7 mouse cellular contexts compared by ENCODE assay signal in genomic region chr12:32955037-32955436, GRCm38 (mm10). TPM values are rescaled to one million over a fixed set of nuclear protein-coding genes. Genes with fewer than 3 reads are reported as not detected.
DNase-seq lines count a peak whose midpoint lies in the region; ATAC-seq lines count a peak whose summit lies in the region.

No protein-coding gene starts in this region.

- H3K9ac ChIP-seq in lung, embryonic 16.5 days (ENCODE audit: low read length), result peak overlapping the region; percentile 88
- H3K9ac ChIP-seq in forebrain, embryonic 11.5 days (ENCODE audit: low read length), result peak overlapping the region; percentile 82
- H3K9ac ChIP-seq in limb, embryonic 13.5 days, result peak overlapping the region; percentile 89
- peak overlapping the region; percentile 76 for H3K9ac ChIP-seq in stomach, embryonic 14.5 days (replicated peaks; ENCODE audit: low read depth, low read length)

- H3K27ac ChIP-seq in lung, embryonic 16.5 days (ENCODE audit: low read length), result peak overlapping the region; percentile 99
- no peak overlapping the region for H3K27ac ChIP-seq in forebrain, embryonic 11.5 days (ENCODE audit: low read depth, low read length)
- H3K27ac ChIP-seq in limb, embryonic 13.5 days, result no peak overlapping the region
- no peak overlapping the region; the same call in 1 of the 2 replicates for H3K27ac ChIP-seq in stomach, embryonic 14.5 days (ENCODE audit: low read length)

- no peak for DNase-seq in lung, postnatal 25 days (ENCODE audit: low spot score)
- no peak for DNase-seq in forebrain, embryonic 11.5 days (ENCODE audit: low spot score)
- no peak for DNase-seq in adrenal gland, adult 2 months
- DNase-seq in cerebellum, postnatal 4 days (ENCODE audit: low spot score in 2 of 2), result no peak

- H3K4me1 ChIP-seq in lung, embryonic 16.5 days (replicated peaks; ENCODE audit: control insufficient read depth, insufficient read depth, low read length), result peaks cover 26% of the 10 kb centered on the region
- H3K4me1 ChIP-seq in forebrain, embryonic 11.5 days (replicated peaks; ENCODE audit: control insufficient read depth, insufficient read depth, low read length), result no peaks in the 10 kb centered on the region
- H3K4me1 ChIP-seq in limb, embryonic 13.5 days, result peaks cover 29% of the 10 kb centered on the region
- peaks cover 15% of the 10 kb centered on the region for H3K4me1 ChIP-seq in stomach, embryonic 14.5 days (ENCODE audit: control insufficient read depth, insufficient read depth, low read length)

- ATAC-seq in lung, embryonic 16.5 days (ENCODE audit: low read depth), result no peak
- ATAC-seq in forebrain, embryonic 11.5 days (replicated peaks; ENCODE audit: low FRiP score), result no peak
- no peak for ATAC-seq in limb, embryonic 13.5 days (ENCODE audit: low FRiP score, low read depth)
- no peak for ATAC-seq in stomach, embryonic 14.5 days (ENCODE audit: insufficient number of reproducible peaks, insufficient read depth, low FRiP score, low read depth)

- no peaks in the 10 kb centered on the region for H3K36me3 ChIP-seq in lung, embryonic 16.5 days (ENCODE audit: control insufficient read depth, insufficient read depth, low read length)
- no peaks in the 10 kb centered on the region for H3K36me3 ChIP-seq in forebrain, embryonic 11.5 days (ENCODE audit: control insufficient read depth, insufficient read depth, low read length)
- H3K36me3 ChIP-seq in limb, embryonic 13.5 days, result no peaks in the 10 kb centered on the region
- H3K36me3 ChIP-seq in stomach, embryonic 14.5 days (ENCODE audit: control insufficient read depth, insufficient read depth, low read length), result no peaks in the 10 kb centered on the region

- H3K27me3 ChIP-seq in lung, embryonic 16.5 days (ENCODE audit: control insufficient read depth, insufficient read depth, low read depth, low read length), result no peaks in the 10 kb centered on the region
- no peaks in the 10 kb centered on the region for H3K27me3 ChIP-seq in forebrain, embryonic 11.5 days (ENCODE audit: control insufficient read depth, insufficient read depth, low read length)
- no peaks in the 10 kb centered on the region for H3K27me3 ChIP-seq in limb, embryonic 13.5 days
- no peaks in the 10 kb centered on the region for H3K27me3 ChIP-seq in stomach, embryonic 14.5 days (ENCODE audit: control insufficient read depth, insufficient read depth, low read length)

- peak overlapping the region; percentile 79 for H3K4me3 ChIP-seq in lung, embryonic 16.5 days (ENCODE audit: low read length)
- peak overlapping the region; percentile 70 for H3K4me3 ChIP-seq in forebrain, embryonic 11.5 days (ENCODE audit: low read depth, low read length)
- peak overlapping the region; percentile 78 for H3K4me3 ChIP-seq in limb, embryonic 13.5 days
- H3K4me3 ChIP-seq in stomach, embryonic 14.5 days (ENCODE audit: low read depth, low read length), result peak overlapping the region; percentile 76

- H3K9me3 ChIP-seq in lung, embryonic 16.5 days (ENCODE audit: control insufficient read depth, low read length), result no peaks in the 10 kb centered on the region
- H3K9me3 ChIP-seq in forebrain, embryonic 11.5 days (ENCODE audit: control insufficient read depth, low read length), result no peaks in the 10 kb centered on the region
- H3K9me3 ChIP-seq in limb, embryonic 13.5 days, result no peaks in the 10 kb centered on the region
- H3K9me3 ChIP-seq in stomach, embryonic 14.5 days (ENCODE audit: control insufficient read depth, low read depth, low read length), result no peaks in the 10 kb centered on the region

- 1% methylated on average over 8 of the region's 8 CpGs for WGBS in lung, embryonic 16.5 days
- 5% methylated on average over 8 of the region's 8 CpGs for WGBS in forebrain, embryonic 11.5 days
- under 1% methylated on average over 8 of the region's 8 CpGs for WGBS in limb, embryonic 13.5 days
- WGBS in stomach, embryonic 14.5 days, result 1% methylated on average over 8 of the region's 8 CpGs

- H3K4me2 ChIP-seq in lung, embryonic 16.5 days (ENCODE audit: low read depth, low read length), result peak overlapping the region; percentile 79
- H3K4me2 ChIP-seq in forebrain, embryonic 11.5 days (ENCODE audit: low read depth, low read length, severe bottlenecking), result peak overlapping the region; percentile 88
- H3K4me2 ChIP-seq in limb, embryonic 13.5 days (replicated peaks), result peak overlapping the region; percentile 67
- H3K4me2 ChIP-seq in stomach, embryonic 14.5 days (replicated peaks; ENCODE audit: low read depth, low read length), result peak overlapping the region; percentile 79

RNA-seq across cellular contexts. Expression of gene Sypl, which starts 1.3 kb away (rescaled TPM):
- 181 and 182 TPM in 2 replicates for polyA plus RNA-seq in lung, embryonic 16.5 days (2015; fragmentation: Nextera tagmentation; extraction: Ambion mirVana)
- polyA plus RNA-seq in forebrain, embryonic 11.5 days (2014; fragmentation: Nextera tagmentation; extraction: Ambion mirVana), result 49.4 and 53.3 TPM in 2 replicates
- polyA plus RNA-seq in limb, embryonic 13.5 days (2015; fragmentation: Nextera tagmentation; extraction: Ambion mirVana), result 79.6 and 81.2 TPM in 2 replicates
- polyA plus RNA-seq in stomach, embryonic 14.5 days (2014; fragmentation: Nextera tagmentation; extraction: Ambion mirVana), result 137 and 150 TPM in 2 replicates
- 100 to 1,000 TPM; 109 to 117 TPM for total RNA-seq in adrenal gland, adult 2 months (2021)
- 27.4 and 41.4 TPM in 2 replicates for polyA plus RNA-seq in adrenal gland, adult 2 months (2012; rRNA removed)
